20 mouse cellular contexts compared by ENCODE assay signal in the genomic region with DNA sequence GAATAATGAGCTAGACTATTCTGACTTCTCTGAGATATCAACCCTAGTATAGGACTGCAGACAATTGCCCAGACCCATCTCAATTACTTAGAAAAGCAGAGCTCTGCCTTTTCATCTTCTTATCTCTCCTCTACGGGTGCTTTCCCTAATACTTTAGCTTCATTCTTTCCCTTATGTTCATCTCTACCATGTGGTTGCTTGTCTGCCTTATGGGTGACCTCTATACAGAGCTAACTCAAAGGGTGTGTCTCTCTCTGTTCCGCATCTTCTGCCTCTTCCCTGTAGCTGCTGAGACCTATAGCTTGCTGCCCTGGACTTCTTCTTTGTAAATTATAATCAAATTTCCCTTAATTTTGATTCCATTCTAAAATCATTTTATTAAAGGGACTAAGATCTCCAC.
A peak's percentile ranks its signal among the peaks of the same experiment; 100 is the strongest.
DNase-seq lines count a peak whose midpoint lies in the region; ATAC-seq and TF ChIP-seq lines count a peak whose summit lies in the region.
"Had no signal": no experiment of that assay in that cellular context is flagged by ENCODE, and none has a peak within 500 bp of the region (broad histone marks: within the 10 kb centered on the region; RNA-seq: fewer than 3 reads in every experiment).

No protein-coding gene starts in this region.

- H3K4me3 ChIP-seq in liver, embryonic 14.5 days (ENCODE audit: insufficient read depth in 1 of 2, low read depth in 2 of 2, low read length in 2 of 2): no peak overlapping the region
- H3K4me3 ChIP-seq in liver, embryonic 11.5 days (ENCODE audit: low read depth, low read length): no peak overlapping the region
- H3K4me3 ChIP-seq: embryonic facial prominence, embryonic 13.5 days; forebrain, embryonic 12.5 days; heart, adult 2 months; heart, embryonic 15.5 days; hindbrain, embryonic 10.5 days had no signal

- DNase-seq in liver, embryonic 14.5 days (ENCODE audit: low read depth in 3 of 3, low spot score in 3 of 3): no peak
- no peak for DNase-seq in liver, embryonic 11.5 days (ENCODE audit: low spot score)
- DNase-seq in CD4-positive, CD25-positive, alpha-beta regulatory T cell, adult 2 months (ENCODE audit: low read depth, low spot score): peak; percentile 46
- DNase-seq in frontal cortex, postnatal 36 days (ENCODE audit: low spot score in 2 of 2): no peak
- DNase-seq: adrenal gland, postnatal 10 days; cerebellum, adult 11 months; cerebellum, adult 8-10 months; cerebellum, postnatal 14 days; gastrocnemius, postnatal 14 days; heart, adult 2 months had no signal

- peaks cover 2% of the 10 kb centered on the region; the same call in 1 of the 2 replicates for H3K36me3 ChIP-seq in liver, embryonic 14.5 days (replicated peaks; ENCODE audit: control insufficient read depth, insufficient read depth, low read depth)
- no peaks in the 10 kb centered on the region for H3K36me3 ChIP-seq in liver, embryonic 11.5 days (ENCODE audit: control insufficient read depth, insufficient read depth, low read length)
- H3K36me3 ChIP-seq: embryonic facial prominence, embryonic 13.5 days; forebrain, embryonic 12.5 days; heart, embryonic 15.5 days; hindbrain, embryonic 10.5 days had no signal

- H3K9me3 ChIP-seq in liver, embryonic 14.5 days (ENCODE audit: control insufficient read depth, low read length): no peaks in the 10 kb centered on the region
- no peaks in the 10 kb centered on the region for H3K9me3 ChIP-seq in liver, embryonic 11.5 days (ENCODE audit: control insufficient read depth, low read length)
- H3K9me3 ChIP-seq: embryonic facial prominence, embryonic 13.5 days; forebrain, embryonic 12.5 days; G1E; heart, embryonic 15.5 days; hindbrain, embryonic 10.5 days had no signal

- peak; percentile 43; the same call in 1 of the 2 replicates for ATAC-seq in liver, embryonic 14.5 days (ENCODE audit: insufficient read depth)
- no peak; the same call in 1 of the 2 replicates for ATAC-seq in liver, embryonic 11.5 days (replicated peaks; ENCODE audit: low FRiP score)
- ATAC-seq in activated CD4-positive, CD25-positive, alpha-beta regulatory T cell, adult 4 months: peak; percentile 72
- peak; percentile 80 for ATAC-seq in monocyte, adult 5-6 weeks (replicated peaks; ENCODE audit: insufficient number of reproducible peaks, low FRiP score, low TSS enrichment, poor library complexity, severe bottlenecking)
- ATAC-seq: forebrain, embryonic 16.5 days had no signal

- H3K27me3 ChIP-seq in liver, embryonic 14.5 days (ENCODE audit: control insufficient read depth, insufficient read depth, low read length): no peaks in the 10 kb centered on the region
- H3K27me3 ChIP-seq in liver, embryonic 11.5 days (replicated peaks; ENCODE audit: control insufficient read depth, insufficient read depth, low read length): no peaks in the 10 kb centered on the region
- H3K27me3 ChIP-seq: embryonic facial prominence, embryonic 13.5 days; forebrain, embryonic 12.5 days; heart, embryonic 15.5 days had no signal

- H3K9ac ChIP-seq in liver, embryonic 14.5 days (replicated peaks): no peak overlapping the region
- H3K9ac ChIP-seq in liver, embryonic 11.5 days (ENCODE audit: low read depth, low read length): no peak overlapping the region
- H3K9ac ChIP-seq: embryonic facial prominence, embryonic 13.5 days; forebrain, embryonic 12.5 days; heart, embryonic 15.5 days; hindbrain, embryonic 14.5 days had no signal

- H3K4me1 ChIP-seq in liver, embryonic 14.5 days (replicated peaks; ENCODE audit: control insufficient read depth in 2 of 2, insufficient read depth in 2 of 2, low read length in 1 of 2): no peaks in the 10 kb centered on the region; a peak in 2 of 4 replicates
- no peaks in the 10 kb centered on the region for H3K4me1 ChIP-seq in liver, embryonic 11.5 days (replicated peaks; ENCODE audit: control insufficient read depth, insufficient read depth, low read length)
- H3K4me1 ChIP-seq: forebrain, embryonic 12.5 days; hindbrain, embryonic 10.5 days had no signal

- no peak for TF ChIP-seq EP300 in liver, embryonic 14.5 days (IDR thresholded peaks at IDR 0.05; ENCODE audit: low read depth)

- no peak for TF ChIP-seq CTCF in liver, embryonic 14.5 days (IDR thresholded peaks at IDR 0.05; ENCODE audit: low read depth)

- 54% methylated on average over 2 of the region's 2 CpGs for WGBS in liver, embryonic 14.5 days (ENCODE audit: insufficient replicate concordance)
- WGBS in liver, embryonic 11.5 days: 64% methylated on average over 2 of the region's 2 CpGs

- H3K27ac ChIP-seq in liver, embryonic 14.5 days: no peak overlapping the region
- H3K27ac ChIP-seq in liver, embryonic 11.5 days (ENCODE audit: low read depth, low read length): no peak overlapping the region
- H3K27ac ChIP-seq: embryonic facial prominence, embryonic 13.5 days; forebrain, embryonic 12.5 days; heart, adult 2 months; heart, embryonic 15.5 days; hindbrain, embryonic 10.5 days; hindbrain, embryonic 14.5 days had no signal

- H3K4me2 ChIP-seq in liver, embryonic 14.5 days (ENCODE audit: low read depth): no peak overlapping the region
- no peak overlapping the region for H3K4me2 ChIP-seq in liver, embryonic 11.5 days
- H3K4me2 ChIP-seq: embryonic facial prominence, embryonic 13.5 days; forebrain, embryonic 12.5 days; heart, embryonic 11.5 days; heart, embryonic 15.5 days; hindbrain, embryonic 14.5 days had no signal
